Mouse (Mus musculus) spleen, adult 2 months (tissue): Measurements from ENCODE around the gene Cyp26c1. TPM values are rescaled to one million over a fixed set of nuclear protein-coding genes. Genes with fewer than 3 reads are reported as not detected.

Experiments used
- DNase-seq, 2 experiments: peaks; one replicate each; pipeline versions ENCODE4 v3.0.0 to v3.0.0-alpha.2; 2012 to 2021; ENCODE audit warnings: low spot score in 2 of 2, low read depth in 1 of 2
- H3K27ac ChIP-seq: fragments of 200-500 bp; 2 replicates; pipeline ENCODE4 v1.5.1; 2012; ENCODE audit warnings: low read length, inconsistent platforms; ENCODE audit not compliant: insufficient read depth
- H3K27me3 ChIP-seq: fragments of 200-500 bp; 2 replicates; pipeline ENCODE4 v1.6.1; 2012; ENCODE audit warnings: mild to moderate bottlenecking, moderate library complexity, low read length, inconsistent platforms; ENCODE audit not compliant: control insufficient read depth, insufficient read depth
- H3K36me3 ChIP-seq: fragments of 200-500 bp; 2 replicates; pipeline ENCODE4 v1.6.1; 2012; ENCODE audit warnings: mild to moderate bottlenecking, low read length, inconsistent platforms; ENCODE audit not compliant: control insufficient read depth, insufficient read depth
- H3K4me1 ChIP-seq: fragments of 200-500 bp; 2 replicates; pipeline ENCODE4 v1.6.1; 2011; ENCODE audit warnings: inconsistent platforms; ENCODE audit not compliant: control insufficient read depth, insufficient read depth, insufficient read length
- H3K4me3 ChIP-seq: fragments of 200-500 bp; 2 replicates; pipeline ENCODE4 v1.5.1; 2011; ENCODE audit warnings: mild to moderate bottlenecking, inconsistent platforms; ENCODE audit not compliant: insufficient read depth, insufficient read length; ENCODE audit errors: extremely low read depth
- CTCF ChIP-seq: fragments of 200-500 bp; IDR thresholded peaks from 2 replicates; pipeline ENCODE4 v1.5.1; 2011; ENCODE audit warnings: mild to moderate bottlenecking, inconsistent platforms; ENCODE audit not compliant: insufficient read depth, insufficient read length, insufficient replicate concordance; ENCODE audit errors: extremely low read depth
- POLR2A ChIP-seq: fragments of 200-500 bp; IDR thresholded peaks from 2 replicates; pipeline ENCODE4 v1.6.1; 2011; ENCODE audit warnings: low read depth, low read length, inconsistent platforms
- WGBS: fragments of 180-500 bp; shearing (Covaris S2); methylation state at CpG from one replicate; pipeline ENCODE4 v1.1.7; 2018; 5-methylcytosine and 5-hydroxymethylcytosine counted together
- polyA plus RNA-seq: library from polyadenylated mRNA; depleted of rRNA; stranded (reverse); fragments of >200 nt; gene quantifications from 2 replicates; pipeline ENCODE4 v1.2.3, GENCODE M21; 2012

Cyp26c1 gene
- polyA plus RNA-seq, 1 experiment: 0.08 TPM

DNA sequence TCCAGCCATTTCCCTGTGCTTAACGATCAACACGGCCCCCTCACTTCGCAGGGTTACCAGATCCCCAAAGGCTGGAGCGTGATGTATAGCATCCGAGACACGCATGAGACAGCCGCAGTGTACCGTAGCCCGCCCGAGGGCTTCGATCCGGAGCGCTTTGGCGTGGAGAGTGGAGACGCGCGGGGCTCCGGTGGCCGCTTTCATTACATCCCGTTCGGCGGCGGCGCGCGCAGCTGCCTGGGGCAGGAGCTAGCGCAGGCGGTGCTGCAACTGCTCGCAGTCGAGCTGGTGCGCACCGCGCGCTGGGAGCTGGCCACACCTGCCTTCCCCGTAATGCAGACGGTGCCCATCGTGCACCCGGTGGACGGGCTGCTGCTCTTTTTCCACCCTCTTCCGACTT is 7.5 kb downstream of the Cyp26c1 start:
- WGBS: 4% methylated on average over 40 of the region's 40 CpGs
- no peak for DNase-seq
- TF ChIP-seq CTCF: no peak
- no peak for TF ChIP-seq POLR2A
- no peak overlapping the region for H3K27ac ChIP-seq
- peaks cover 5% of the 10 kb centered on the region for H3K4me1 ChIP-seq
- peaks cover 27% of the 10 kb centered on the region for H3K27me3 ChIP-seq
- 0 out of 2 replicates have a peak, but pooled peaks cover 1% of the 10 kb centered on the region for H3K36me3 ChIP-seq
- peak overlapping the region; percentile 22; the same call in 1 of the 2 replicates for H3K4me3 ChIP-seq

DNA sequence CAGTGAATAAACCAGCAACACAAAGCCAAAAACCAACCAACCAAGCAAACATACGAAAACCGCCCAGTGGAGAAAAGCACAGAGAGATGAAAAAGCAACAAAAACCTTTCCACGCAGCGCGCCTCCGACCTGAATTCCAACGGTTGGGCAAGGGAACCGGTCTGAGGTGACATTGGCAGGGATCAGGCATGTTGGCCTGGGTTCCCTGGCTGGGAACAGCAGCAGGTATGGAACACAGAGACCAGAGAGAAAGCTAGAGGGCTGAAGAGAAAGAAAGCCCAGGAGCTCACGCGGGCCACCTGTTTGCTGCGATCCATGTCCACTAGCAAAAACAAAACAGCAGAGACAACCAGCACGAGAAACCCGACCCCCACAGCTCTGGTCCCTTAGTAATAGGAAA is 9.8 kb downstream of the Cyp26c1 start:
- 79% methylated on average over 13 of the region's 13 CpGs for WGBS
- Histone ChIP-seq H3K27me3 (peaks cover 42% of the 10 kb centered on the region), H3K4me1 (peaks cover 14% of the 10 kb centered on the region), H3K36me3 (0 out of 2 replicates have a peak, but pooled peaks cover 1% of the 10 kb centered on the region), H3K27ac (no peak overlapping the region), H3K4me3 (no peak overlapping the region)
- DNase-seq: no peak
- no peak for TF ChIP-seq CTCF
- TF ChIP-seq POLR2A: no peak

DNA sequence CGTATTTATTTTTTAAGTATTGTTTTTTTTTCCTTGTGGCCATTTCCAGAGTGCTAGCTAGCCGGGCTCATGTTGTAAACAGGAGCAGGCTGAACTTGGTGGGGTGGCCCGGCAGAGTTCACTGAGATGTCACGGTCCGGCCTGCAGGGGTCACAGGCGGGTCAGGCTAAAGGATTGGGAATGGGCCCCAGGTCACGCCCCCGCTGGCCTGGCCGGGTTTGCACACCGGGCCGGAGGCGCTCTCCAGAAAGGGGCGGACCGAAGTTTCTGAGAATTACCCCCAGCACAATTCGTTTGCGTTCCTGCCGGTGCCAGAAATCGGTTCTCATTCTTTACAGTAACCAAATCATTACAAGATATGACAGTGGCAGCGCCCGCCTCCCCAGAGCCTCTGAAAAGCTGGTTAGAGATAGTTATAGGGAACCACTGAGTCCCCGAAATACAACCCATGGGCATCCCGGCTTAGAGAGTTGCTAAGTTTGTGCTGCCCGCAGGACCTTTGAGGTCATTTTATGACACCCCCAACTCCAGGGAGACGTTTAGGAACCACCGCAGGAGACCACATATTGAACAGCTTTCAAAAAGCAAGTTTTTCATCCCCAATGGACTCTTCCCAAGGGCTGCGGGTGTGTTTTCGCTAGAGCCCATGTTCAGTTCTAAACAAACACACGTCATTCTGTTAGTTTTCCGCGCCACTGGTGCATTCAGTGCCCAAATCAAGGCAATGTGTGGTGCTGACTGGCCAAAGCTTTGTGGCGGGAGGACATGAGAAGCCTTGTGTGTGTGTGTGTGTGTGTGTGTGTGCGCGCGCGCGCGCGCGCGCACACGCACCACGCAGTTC is 10.6 kb downstream of the Cyp26c1 start:
- 9% methylated on average over 42 of the region's 42 CpGs for WGBS
- Histone ChIP-seq H3K4me1 (peaks cover 14% of the 10 kb centered on the region), H3K27me3 (peaks cover 42% of the 10 kb centered on the region), H3K27ac (no peak overlapping the region), H3K4me3 (no peak overlapping the region), H3K36me3 (no peaks in the 10 kb centered on the region)
- no peak for TF ChIP-seq POLR2A
- TF ChIP-seq CTCF: no peak
- DNase-seq: no peak

DNA sequence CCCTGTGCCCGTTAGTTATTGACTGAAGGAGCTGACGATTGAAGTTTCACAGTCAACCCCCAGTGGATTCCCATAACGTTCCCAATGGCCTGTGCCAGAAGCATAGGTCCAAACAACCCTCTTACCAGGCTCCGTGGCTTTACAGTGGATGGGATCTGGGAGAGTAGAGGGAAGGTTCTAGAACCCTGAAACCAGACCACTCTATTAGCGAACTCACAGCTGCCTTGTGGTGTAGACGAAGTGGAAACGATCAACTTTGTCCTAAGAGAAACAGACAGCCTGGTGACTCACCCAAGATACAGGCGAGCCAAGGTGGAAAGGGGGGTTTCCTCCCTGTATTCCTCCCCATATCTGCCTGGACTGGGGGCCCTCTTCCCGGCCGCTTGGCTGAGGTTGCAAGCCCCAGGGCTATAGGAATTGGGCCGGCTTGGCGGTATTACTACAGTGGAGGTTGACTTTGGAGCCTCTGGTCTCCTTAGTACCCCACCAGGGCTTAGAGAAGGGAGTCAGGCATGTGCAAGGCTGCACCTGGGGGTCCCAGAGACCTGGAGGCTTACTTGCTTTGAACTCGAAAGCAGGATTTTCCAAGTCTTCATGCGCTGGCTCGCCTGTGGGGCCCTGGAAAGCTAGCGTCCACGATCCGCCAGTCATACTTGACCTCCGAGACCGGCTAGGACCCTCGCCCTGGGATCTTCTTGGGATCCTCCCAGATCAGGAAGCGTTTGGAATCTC is 11.4 kb downstream of the Cyp26c1 start:
- Histone ChIP-seq H3K36me3 (no peaks in the 10 kb centered on the region), H3K4me3 (no peak overlapping the region), H3K4me1 (peaks cover 14% of the 10 kb centered on the region), H3K27ac (no peak overlapping the region), H3K27me3 (peaks cover 42% of the 10 kb centered on the region)
- 6% methylated on average over 22 of the region's 22 CpGs for WGBS
- no peak for TF ChIP-seq POLR2A
- TF ChIP-seq CTCF: no peak
- DNase-seq: no peak

DNA sequence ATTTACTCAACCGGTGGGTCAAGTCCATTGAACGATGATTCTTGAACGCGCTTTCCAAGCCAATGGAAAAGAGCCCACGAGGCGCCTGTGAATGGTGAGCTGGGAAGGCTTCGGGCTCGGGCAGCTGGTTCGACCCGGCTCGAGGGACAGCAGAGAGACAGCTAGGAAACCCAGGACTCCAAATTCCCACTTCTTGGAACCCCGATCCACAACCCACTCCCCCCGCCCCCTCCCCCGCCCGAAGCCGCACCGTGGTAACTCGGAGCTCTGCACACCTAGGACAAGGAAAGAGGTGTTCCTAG is 11.9 kb downstream of the Cyp26c1 start:
- H3K27me3 ChIP-seq: peaks cover 42% of the 10 kb centered on the region
- no peak overlapping the region for H3K4me3 ChIP-seq
- 4% methylated on average over 18 of the region's 18 CpGs for WGBS
- H3K4me1 ChIP-seq: peaks cover 14% of the 10 kb centered on the region
- DNase-seq: no peak
- no peak for TF ChIP-seq CTCF
- no peak for TF ChIP-seq POLR2A
- H3K27ac ChIP-seq: no peak overlapping the region
- H3K36me3 ChIP-seq: no peaks in the 10 kb centered on the region

DNA sequence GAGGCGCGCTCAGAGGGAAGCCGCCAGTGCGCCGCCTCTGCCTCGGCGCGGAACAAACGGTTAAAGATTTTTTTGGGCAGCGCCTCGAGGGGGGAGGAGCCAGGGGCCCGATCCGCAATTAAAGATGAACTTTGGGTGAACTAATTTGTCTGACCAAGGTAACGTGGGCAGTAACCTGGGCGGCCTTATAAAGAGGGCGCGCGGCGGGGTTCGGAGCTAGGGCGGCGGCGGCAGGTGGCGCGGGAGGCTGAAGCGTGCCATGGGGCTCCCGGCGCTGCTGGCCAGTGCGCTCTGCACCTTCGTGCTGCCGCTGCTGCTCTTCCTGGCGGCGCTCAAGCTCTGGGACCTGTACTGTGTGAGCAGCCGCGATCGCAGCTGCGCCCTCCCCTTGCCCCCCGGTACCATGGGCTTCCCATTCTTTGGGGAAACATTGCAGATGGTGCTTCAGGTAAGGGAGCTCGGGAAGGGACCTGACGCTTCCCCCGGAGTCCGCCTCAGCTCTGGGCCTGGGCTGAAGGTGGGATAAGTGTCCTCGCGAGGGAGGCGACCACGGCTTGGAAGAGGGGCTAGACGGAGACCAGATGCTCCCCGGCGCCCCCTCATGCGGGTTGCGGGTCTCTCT is 12.4 kb downstream of the Cyp26c1 start, which contains the start of gene Cyp26a1:
TSS of gene Cyp26a1 (plus strand) at position 148 of the 622 bp plus-strand sequence.
- H3K4me3 ChIP-seq: peak within 1 kb of the TSS; percentile 7; the same call in 1 of the 2 replicates
- H3K4me1 ChIP-seq: peaks cover 14% of the 10 kb centered on the region
- no peak within 1 kb of the TSS for H3K27ac ChIP-seq
- DNase-seq: no peak
- TF ChIP-seq POLR2A (no peak), CTCF (no peak)
- H3K36me3 ChIP-seq: no peaks in the 10 kb centered on the region
- H3K27me3 ChIP-seq: peaks cover 41% of the 10 kb centered on the region
- WGBS: under 1% methylated on average over 51 of the region's 51 CpGs
